Mouse (Mus musculus) intestine, embryonic 16.5 days (tissue): ENCODE measurements around the gene Gm11214. TPM values are rescaled to one million over a fixed set of nuclear protein-coding genes. Genes with fewer than 3 reads are reported as not detected.

Experiments
- ATAC-seq: fragments of 200-750 bp; cut with Nextera tagmentation; 2 replicates; pipeline ENCODE4 v1.8.0; 2017; ENCODE audit warnings: moderate TSS enrichment, moderate library complexity
- H3K27ac ChIP-seq: fragments of 300-500 bp; sonication (generic); 2 replicates; pipeline ENCODE4 v1.5.1; 2014; ENCODE audit warnings: mild to moderate bottlenecking, low read length
- H3K27me3 ChIP-seq: fragments of 300-500 bp; sonication (generic); replicated peaks from 2 replicates; pipeline ENCODE4 v1.6.1; 2014; ENCODE audit warnings: low read length, control low read depth, mixed read lengths; ENCODE audit not compliant: control insufficient read depth, insufficient read depth
- H3K36me3 ChIP-seq: fragments of 300-500 bp; sonication (generic); 2 replicates; pipeline ENCODE4 v1.6.1; 2014; ENCODE audit warnings: low read length, control low read depth; ENCODE audit not compliant: control insufficient read depth, insufficient read depth
- H3K4me1 ChIP-seq: fragments of 300-500 bp; sonication (generic); 2 replicates; pipeline ENCODE4 v1.6.1; 2014; ENCODE audit warnings: low read length, control low read depth, mixed read lengths; ENCODE audit not compliant: control insufficient read depth, insufficient read depth
- H3K4me2 ChIP-seq: fragments of 300-500 bp; sonication (generic); 2 replicates; pipeline ENCODE4 v1.6.1; 2014; ENCODE audit warnings: low read depth, low read length, control low read depth
- H3K4me3 ChIP-seq: fragments of 300-500 bp; sonication (generic); 2 replicates; pipeline ENCODE4 v1.5.1; 2014; ENCODE audit warnings: mild to moderate bottlenecking, low read length
- H3K9ac ChIP-seq: fragments of 300-500 bp; sonication (generic); 2 replicates; pipeline ENCODE4 v1.6.1; 2014; ENCODE audit warnings: low read depth, low read length
- H3K9me3 ChIP-seq: fragments of 300-500 bp; sonication (generic); 2 replicates; pipeline ENCODE4 v1.6.1; 2016; ENCODE audit warnings: low read length, control low read depth; ENCODE audit not compliant: control insufficient read depth
- WGBS: fragments of 180-500 bp; shearing (Covaris S2); extraction: QIAGEN DNeasy Blood & Tissue Kit; methylation state at CpG from one replicate; pipeline ENCODE4 v1.1.7; 2014; 5-methylcytosine and 5-hydroxymethylcytosine counted together
- polyA plus RNA-seq: library from polyadenylated mRNA; unstranded; fragments of >200 nt; fragmentation: Nextera tagmentation; extraction: Ambion mirVana; gene quantifications from 2 replicates; pipeline ENCODE4 v1.2.1, GENCODE M21; 2015

The Gm11214 gene
- polyA plus RNA-seq, 1 experiment from 2014 or later: not detected

DNA sequence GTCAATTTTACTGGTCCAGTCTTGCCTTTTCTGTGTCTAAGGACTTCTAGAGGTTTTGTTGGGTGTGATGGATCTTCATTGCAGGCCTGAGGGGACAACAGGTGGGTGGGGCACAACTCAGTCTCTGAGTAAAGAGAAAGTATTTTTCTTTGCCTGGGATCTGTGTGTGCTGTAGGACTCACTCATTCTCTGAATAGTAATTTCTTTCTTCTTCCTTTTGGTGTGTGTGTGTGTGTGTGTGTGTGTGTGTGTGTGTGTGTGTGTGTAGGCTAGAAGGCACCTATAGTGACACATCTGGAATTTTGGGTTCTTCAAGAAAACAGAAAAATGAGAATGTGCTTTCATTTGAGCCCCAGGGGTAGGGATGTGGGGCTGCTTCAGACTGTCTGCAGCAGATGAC is 29.2 kb upstream of the Gm11214 start:
- H3K27me3 ChIP-seq: no peaks in the 10 kb centered on the region
- ATAC-seq: no peak

DNA sequence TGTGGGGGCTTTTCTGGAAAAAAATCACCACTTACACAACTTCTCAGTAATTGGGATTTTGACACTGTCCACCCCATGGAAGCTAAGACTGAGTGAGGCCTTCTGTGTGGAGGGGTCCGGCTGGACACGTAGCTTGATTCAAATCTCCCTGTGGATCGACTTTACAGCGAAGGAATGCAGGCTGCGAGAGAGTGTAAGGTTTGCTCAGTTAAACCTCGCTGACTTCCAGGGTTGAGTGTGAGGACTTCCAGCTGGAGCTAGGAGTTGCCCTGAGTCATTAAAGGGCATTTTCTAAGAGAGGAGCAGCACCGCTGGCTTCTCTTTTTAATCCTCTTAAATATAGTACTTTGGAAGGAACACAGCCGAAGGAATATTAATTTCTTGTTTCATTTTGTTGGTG is 24.2 kb upstream of the Gm11214 start:
- ATAC-seq: no peak
- 48% methylated on average over 8 of the region's 8 CpGs for WGBS
- no peak overlapping the region for H3K9ac ChIP-seq
- H3K9me3 ChIP-seq: no peaks in the 10 kb centered on the region
- no peak overlapping the region for H3K27ac ChIP-seq
- H3K27me3 ChIP-seq: no peaks in the 10 kb centered on the region
- no peak overlapping the region for H3K4me2 ChIP-seq
- H3K4me3 ChIP-seq: no peak overlapping the region
- H3K36me3 ChIP-seq: no peaks in the 10 kb centered on the region
- H3K4me1 ChIP-seq: peaks cover 10% of the 10 kb centered on the region

More for the DNA sequence above, 29.2 kb upstream of the Gm11214 start:
- Histone ChIP-seq H3K27ac (no peak overlapping the region), H3K9ac (no peak overlapping the region), H3K4me3 (no peak overlapping the region), H3K36me3 (no peaks in the 10 kb centered on the region), H3K4me1 (no peaks in the 10 kb centered on the region), H3K9me3 (no peaks in the 10 kb centered on the region), H3K4me2 (no peak overlapping the region)

DNA sequence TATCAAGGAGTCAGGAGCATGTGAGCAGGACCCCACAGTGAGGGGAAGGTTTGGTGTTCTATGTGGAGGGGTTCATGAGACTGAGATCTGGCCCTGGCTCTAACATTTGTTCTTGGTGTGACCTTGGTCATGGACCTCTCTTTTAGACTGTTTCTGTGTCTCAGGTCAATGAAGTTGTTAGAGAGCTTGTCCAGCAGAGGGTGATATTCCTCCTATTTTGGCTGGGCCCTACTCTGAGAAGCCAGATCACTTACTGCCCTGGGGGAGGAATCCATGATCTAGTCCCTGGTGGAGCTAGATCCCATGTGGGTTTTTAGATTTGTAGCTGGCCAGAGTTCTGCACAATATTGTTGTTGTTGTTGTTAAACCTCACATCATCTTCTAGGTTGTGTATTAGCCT is 23.0 kb upstream of the Gm11214 start:
- H3K4me3 ChIP-seq: no peak overlapping the region
- ATAC-seq: 0 out of 2 replicates have a peak, but pooled peaks have one; percentile 43
- H3K36me3 ChIP-seq: no peaks in the 10 kb centered on the region
- no peaks in the 10 kb centered on the region for H3K27me3 ChIP-seq
- no peaks in the 10 kb centered on the region for H3K9me3 ChIP-seq
- no peak overlapping the region for H3K27ac ChIP-seq
- no peak overlapping the region for H3K9ac ChIP-seq
- peaks cover 10% of the 10 kb centered on the region for H3K4me1 ChIP-seq
- no peak overlapping the region for H3K4me2 ChIP-seq

DNA sequence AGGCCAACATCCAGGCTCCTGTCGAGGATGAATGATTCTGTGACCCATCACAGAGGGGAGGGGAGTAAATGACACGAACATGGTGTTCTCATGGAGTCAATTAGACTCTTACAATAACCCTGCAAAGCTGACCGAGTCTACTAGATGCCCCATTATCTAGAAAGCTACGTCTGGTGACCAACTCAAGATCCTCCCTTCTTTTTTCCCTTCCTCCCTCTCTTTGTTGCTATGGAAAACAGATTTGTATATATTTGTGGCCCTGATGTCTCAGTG is 22.0 kb upstream of the Gm11214 start:
- no peaks in the 10 kb centered on the region for H3K36me3 ChIP-seq
- no peaks in the 10 kb centered on the region for H3K27me3 ChIP-seq
- no peaks in the 10 kb centered on the region for H3K9me3 ChIP-seq
- H3K27ac ChIP-seq: no peak overlapping the region
- H3K4me1 ChIP-seq: peaks cover 10% of the 10 kb centered on the region
- no peak for ATAC-seq
- H3K4me2 ChIP-seq: no peak overlapping the region
- WGBS: 61% methylated on average over 4 of the region's 4 CpGs
- no peak overlapping the region for H3K9ac ChIP-seq
- no peak overlapping the region for H3K4me3 ChIP-seq

DNA sequence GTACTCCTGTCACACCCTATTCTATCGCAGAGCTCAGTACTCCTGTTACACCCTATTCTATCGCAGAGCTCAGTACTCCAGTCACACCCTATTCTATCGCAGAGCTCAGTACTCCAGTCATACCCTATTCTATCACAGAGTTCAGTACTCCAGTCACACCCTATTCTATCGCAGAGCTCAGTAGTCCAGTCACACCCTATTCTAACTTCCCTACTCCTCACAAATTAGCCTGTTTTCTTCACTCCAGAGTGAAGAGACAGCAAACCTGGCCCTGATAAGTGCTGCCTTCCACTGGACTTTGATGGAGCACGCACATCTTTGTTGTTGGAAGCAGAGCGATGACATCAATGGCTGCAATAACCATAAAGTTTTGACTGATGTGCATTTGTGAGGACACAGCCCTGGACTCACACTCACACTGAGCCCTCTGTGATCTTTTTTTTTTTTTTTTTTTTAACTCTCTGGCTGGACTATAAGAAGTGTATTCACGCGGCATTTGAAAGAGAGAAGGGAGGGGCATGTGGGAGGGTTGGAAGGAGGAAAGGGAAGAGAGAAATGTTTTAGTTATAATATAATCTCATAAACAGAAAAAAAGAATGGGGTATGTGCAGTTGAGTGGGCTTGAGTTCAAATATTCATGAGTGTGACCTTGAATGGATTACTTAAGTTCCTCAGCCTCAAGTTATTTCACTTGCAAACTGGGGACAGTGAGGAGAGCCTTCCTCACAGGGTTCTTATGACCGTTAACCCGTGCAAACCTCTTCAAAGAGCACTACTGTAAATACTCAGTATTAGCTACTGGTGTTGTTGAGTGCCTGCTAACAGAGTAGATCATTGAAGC is 21.5 kb upstream of the Gm11214 start:
- Histone ChIP-seq H3K9ac (no peak overlapping the region), H3K36me3 (no peaks in the 10 kb centered on the region), H3K4me1 (peaks cover 10% of the 10 kb centered on the region), H3K4me3 (no peak overlapping the region), H3K9me3 (no peaks in the 10 kb centered on the region), H3K27ac (no peak overlapping the region), H3K27me3 (no peaks in the 10 kb centered on the region), H3K4me2 (no peak overlapping the region)
- ATAC-seq: peak; percentile 81
- 58% methylated on average over 10 of the region's 10 CpGs for WGBS

DNA sequence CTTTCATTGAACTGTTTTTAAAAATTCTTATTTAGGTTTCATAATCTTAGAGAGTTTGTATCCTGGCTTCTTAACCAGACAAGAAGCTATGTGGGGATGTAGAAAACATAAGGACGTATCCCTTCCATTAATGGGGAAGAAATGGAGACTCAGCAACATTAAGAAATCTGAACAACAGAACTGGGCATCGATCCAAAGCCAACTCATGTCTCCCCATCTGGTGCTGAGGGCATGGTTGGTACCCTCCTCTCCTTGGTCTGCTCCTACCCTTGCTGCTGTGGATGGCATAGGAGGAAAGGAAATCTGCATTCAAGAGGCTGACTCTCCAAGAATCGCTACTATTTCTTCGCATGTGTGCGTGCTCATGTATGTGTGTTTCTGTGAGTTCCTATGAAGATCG is 20.5 kb upstream of the Gm11214 start:
- WGBS: 90% methylated on average over 6 of the region's 6 CpGs
- Histone ChIP-seq H3K36me3 (no peaks in the 10 kb centered on the region), H3K27ac (no peak overlapping the region), H3K9me3 (no peaks in the 10 kb centered on the region), H3K4me2 (no peak overlapping the region), H3K4me1 (peaks cover 10% of the 10 kb centered on the region), H3K27me3 (no peaks in the 10 kb centered on the region), H3K9ac (no peak overlapping the region), H3K4me3 (no peak overlapping the region)
- no peak for ATAC-seq

DNA sequence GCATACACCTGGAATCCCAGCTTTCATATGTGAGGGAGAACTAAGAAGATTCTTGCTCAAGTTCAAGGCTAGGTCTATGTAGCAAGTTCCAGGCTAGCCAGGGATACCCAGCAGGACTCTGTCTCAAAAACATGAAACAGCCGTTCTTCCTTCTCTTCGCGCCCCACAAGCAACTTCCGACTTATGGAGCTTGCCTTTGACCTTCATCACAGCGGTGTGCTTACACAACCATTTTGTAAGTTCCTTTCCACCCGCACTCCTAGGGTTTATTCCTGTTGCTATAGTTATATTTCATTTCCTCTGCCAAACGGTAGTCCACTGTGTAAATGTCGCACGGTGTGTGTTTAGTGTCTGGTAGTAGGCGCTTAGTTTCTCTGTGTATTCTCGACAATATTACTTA is 19.9 kb upstream of the Gm11214 start:
- Histone ChIP-seq H3K4me2 (no peak overlapping the region), H3K36me3 (no peaks in the 10 kb centered on the region), H3K9me3 (no peaks in the 10 kb centered on the region), H3K27ac (no peak overlapping the region), H3K4me1 (peaks cover 10% of the 10 kb centered on the region), H3K9ac (no peak overlapping the region), H3K27me3 (no peaks in the 10 kb centered on the region), H3K4me3 (no peak overlapping the region)
- no peak for ATAC-seq
- 59% methylated on average over 11 of the region's 11 CpGs for WGBS

DNA sequence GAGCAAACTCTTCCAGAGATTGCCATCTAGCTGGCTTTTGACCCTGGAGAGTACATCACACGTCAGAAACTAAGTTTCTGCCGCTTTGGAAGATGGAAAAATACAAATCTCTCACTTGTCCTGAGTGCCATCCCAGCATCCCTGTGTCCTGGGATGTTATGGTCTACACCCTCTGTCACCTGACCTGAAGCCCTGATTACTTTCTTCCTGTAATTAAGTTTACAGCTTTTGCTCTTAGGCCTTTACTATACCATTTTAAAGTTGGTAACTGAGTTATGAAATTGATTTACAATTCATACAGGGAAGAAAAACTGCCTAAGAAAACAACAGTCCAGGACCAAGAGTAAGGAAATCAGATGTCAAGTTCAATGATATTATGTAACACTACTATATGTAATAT is 19.3 kb upstream of the Gm11214 start:
- Histone ChIP-seq H3K4me2 (no peak overlapping the region), H3K4me1 (peaks cover 10% of the 10 kb centered on the region), H3K9me3 (no peaks in the 10 kb centered on the region), H3K27ac (no peak overlapping the region), H3K27me3 (no peaks in the 10 kb centered on the region), H3K4me3 (no peak overlapping the region), H3K9ac (no peak overlapping the region), H3K36me3 (no peaks in the 10 kb centered on the region)
- ATAC-seq: peak; percentile 20; the same call in 1 of the 2 replicates
- WGBS: 66% methylated on average over 2 of the region's 2 CpGs

DNA sequence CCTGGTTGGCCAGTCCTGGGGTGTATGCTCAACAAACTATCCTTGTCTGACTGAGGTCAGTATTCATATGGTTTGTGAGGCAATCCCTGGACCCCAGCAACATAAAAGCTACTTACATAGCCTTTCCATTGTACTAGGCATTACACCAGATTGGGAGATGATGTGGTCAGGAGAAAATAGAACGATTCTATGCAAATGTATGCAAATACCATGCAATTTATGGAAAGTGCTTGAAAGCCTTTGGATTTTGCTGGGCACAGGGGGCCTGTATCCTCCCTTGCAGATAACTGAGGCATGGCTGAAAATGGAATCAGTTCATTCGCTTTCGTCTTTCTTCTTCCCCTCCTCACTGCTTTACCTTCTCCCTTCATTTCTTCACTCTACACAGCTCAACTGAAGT is 18.4 kb upstream of the Gm11214 start:
- Histone ChIP-seq H3K9ac (no peak overlapping the region), H3K4me1 (peaks cover 10% of the 10 kb centered on the region), H3K9me3 (no peaks in the 10 kb centered on the region), H3K4me2 (no peak overlapping the region), H3K4me3 (no peak overlapping the region), H3K27ac (no peak overlapping the region), H3K27me3 (no peaks in the 10 kb centered on the region), H3K36me3 (no peaks in the 10 kb centered on the region)
- ATAC-seq: no peak
- WGBS: 86% methylated on average over 3 of the region's 3 CpGs

DNA sequence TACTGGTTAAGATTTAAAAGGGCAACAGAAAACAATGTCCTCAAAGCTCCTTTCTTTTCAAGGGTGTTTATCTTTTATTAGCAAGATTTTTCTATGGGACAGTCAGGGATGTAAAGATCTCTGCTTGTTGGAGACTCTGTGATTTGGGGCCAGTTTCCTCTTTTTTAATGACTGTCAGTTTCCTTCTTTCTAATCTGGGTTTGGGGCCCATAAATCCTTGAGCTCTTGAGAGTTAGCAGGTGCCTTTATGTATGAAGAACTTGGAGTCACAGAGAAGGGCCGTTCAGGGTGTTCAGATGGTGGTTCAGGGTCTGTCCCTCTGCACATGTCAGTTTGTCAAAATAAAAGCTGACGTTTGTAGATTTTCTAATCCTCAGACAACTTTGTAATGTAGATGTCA is 11.9 kb upstream of the Gm11214 start:
- no peak overlapping the region for H3K4me3 ChIP-seq
- no peaks in the 10 kb centered on the region for H3K4me1 ChIP-seq
- H3K36me3 ChIP-seq: no peaks in the 10 kb centered on the region
- H3K27me3 ChIP-seq: no peaks in the 10 kb centered on the region
- H3K9me3 ChIP-seq: no peaks in the 10 kb centered on the region
- ATAC-seq: no peak
- no peak overlapping the region for H3K27ac ChIP-seq
- no peak overlapping the region for H3K9ac ChIP-seq
- no peak overlapping the region for H3K4me2 ChIP-seq
- WGBS: 48% methylated on average over 2 of the region's 2 CpGs
